Mouse (Mus musculus) stomach, embryonic 15.5 days (tissue): ENCODE results near the gene Kcnc2. TPM values are rescaled to one million over a fixed set of nuclear protein-coding genes. Genes with fewer than 3 reads are reported as not detected.

Experiments used
- ATAC-seq: fragments of 200-750 bp; cut with Nextera tagmentation; 2 replicates; pipeline ENCODE4 v1.8.0; 2017; ENCODE audit warnings: low read depth, moderate number of reproducible peaks, moderate TSS enrichment; ENCODE audit not compliant: insufficient read depth, low FRiP score
- H3K27ac ChIP-seq: fragments of 300-500 bp; sonication (generic); 2 replicates; pipeline ENCODE4 v1.5.1; 2015; ENCODE audit warnings: mild to moderate bottlenecking, inconsistent platforms
- H3K27me3 ChIP-seq: fragments of 300-500 bp; sonication (generic); replicated peaks from 2 replicates; pipeline ENCODE4 v1.6.1; 2015; ENCODE audit warnings: inconsistent platforms
- H3K36me3 ChIP-seq: fragments of 300-500 bp; sonication (generic); 2 replicates; pipeline ENCODE4 v1.6.1; 2015; ENCODE audit warnings: inconsistent platforms
- H3K4me1 ChIP-seq: fragments of 300-500 bp; sonication (generic); 2 replicates; pipeline ENCODE4 v1.6.1; 2015; ENCODE audit warnings: inconsistent platforms
- H3K4me2 ChIP-seq: fragments of 300-500 bp; sonication (generic); 2 replicates; pipeline ENCODE4 v1.6.1; 2015; ENCODE audit warnings: mild to moderate bottlenecking, inconsistent platforms
- H3K4me3 ChIP-seq: fragments of 300-500 bp; sonication (generic); replicated peaks from 2 replicates; pipeline ENCODE4 v1.5.1; 2015; ENCODE audit warnings: inconsistent platforms
- H3K9ac ChIP-seq: fragments of 300-500 bp; sonication (generic); 2 replicates; pipeline ENCODE4 v1.6.1; 2015; ENCODE audit warnings: inconsistent platforms
- H3K9me3 ChIP-seq: fragments of 300-500 bp; sonication (generic); 2 replicates; pipeline ENCODE4 v1.6.1; 2016; ENCODE audit warnings: inconsistent platforms
- WGBS: fragments of 180-500 bp; shearing (Covaris S2); methylation state at CpG from one replicate; pipeline ENCODE4 v1.1.7; 2015; 5-methylcytosine and 5-hydroxymethylcytosine counted together
- polyA plus RNA-seq: library from polyadenylated mRNA; unstranded; fragments of >200 nt; fragmentation: Nextera tagmentation; extraction: Ambion mirVana; gene quantifications from 2 replicates; pipeline ENCODE4 v1.2.1, GENCODE M21; 2015

Gene Kcnc2
- polyA plus RNA-seq, 1 experiment from 2014 or later, result 0.71 TPM

DNA sequence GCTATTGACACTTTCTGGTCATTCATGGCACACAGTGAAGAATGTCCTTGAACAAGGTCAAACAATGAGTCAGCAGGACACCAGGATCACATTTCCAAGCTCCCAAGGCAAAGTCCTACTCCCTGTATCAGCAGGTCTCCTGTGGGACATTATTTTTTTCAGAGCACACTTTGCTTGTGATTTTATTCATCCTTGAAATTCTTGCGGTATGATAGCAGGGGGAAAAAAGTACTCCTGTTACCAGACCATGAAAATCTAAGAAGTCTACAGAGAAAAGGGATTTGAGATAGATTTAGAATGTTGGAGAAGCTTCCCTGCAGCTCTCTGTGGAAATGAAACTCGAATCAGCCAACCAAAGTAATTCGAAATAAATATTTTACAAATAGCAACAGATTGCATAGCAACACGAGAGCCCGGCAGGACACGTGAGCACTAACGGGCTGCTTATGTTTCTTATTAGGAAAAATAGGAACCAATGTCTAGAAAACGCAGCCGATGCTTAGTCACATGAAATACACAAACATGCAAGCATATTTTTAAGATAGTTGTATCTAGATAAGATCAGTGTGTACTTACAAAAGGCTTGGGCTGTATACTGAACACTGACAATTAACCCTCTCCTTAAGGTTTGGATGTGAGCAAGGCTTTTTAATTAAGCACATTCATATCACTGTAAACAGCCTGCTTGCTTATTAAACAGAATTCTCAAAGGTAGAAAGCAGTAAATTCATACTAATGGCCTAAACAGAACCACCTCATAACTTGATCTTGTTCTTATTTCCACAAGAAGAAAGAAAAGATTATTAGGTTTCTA, 129.9 kb downstream of the Kcnc2 start:
- Histone ChIP-seq H3K9me3 (no peaks in the 10 kb centered on the region), H3K4me3 (no peak overlapping the region), H3K9ac (no peak overlapping the region), H3K27ac (no peak overlapping the region), H3K4me2 (no peak overlapping the region), H3K4me1 (no peaks in the 10 kb centered on the region), H3K27me3 (no peaks in the 10 kb centered on the region), H3K36me3 (no peaks in the 10 kb centered on the region)
- ATAC-seq, result no peak
- WGBS, result 78% methylated on average over 9 of the region's 9 CpGs

DNA sequence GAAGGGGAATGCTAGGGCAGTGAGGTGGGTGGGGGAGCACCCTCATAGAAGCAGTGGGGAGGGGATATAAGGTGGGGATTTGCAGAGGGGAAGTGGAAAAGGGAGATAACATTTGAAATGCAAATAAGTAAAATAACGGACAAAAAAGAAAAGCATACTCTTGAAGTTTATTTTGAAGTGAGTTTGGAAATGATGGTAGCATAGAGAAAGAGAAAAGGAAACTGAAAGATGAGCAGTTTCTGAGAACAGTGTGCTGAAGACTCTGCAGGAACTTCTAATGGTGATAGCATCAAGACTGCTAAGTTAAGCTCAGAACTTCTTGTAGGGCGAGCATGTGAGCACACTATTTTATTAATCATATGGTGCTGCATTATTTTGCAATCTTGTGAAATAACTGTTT, 138.6 kb downstream of the Kcnc2 start:
- Histone ChIP-seq H3K4me1 (no peaks in the 10 kb centered on the region), H3K4me2 (no peak overlapping the region), H3K36me3 (no peaks in the 10 kb centered on the region), H3K27ac (no peak overlapping the region), H3K9ac (no peak overlapping the region), H3K27me3 (no peaks in the 10 kb centered on the region), H3K4me3 (no peak overlapping the region), H3K9me3 (no peaks in the 10 kb centered on the region)
- no peak for ATAC-seq
- WGBS, result 67% methylated on average over 2 of the region's 2 CpGs

DNA sequence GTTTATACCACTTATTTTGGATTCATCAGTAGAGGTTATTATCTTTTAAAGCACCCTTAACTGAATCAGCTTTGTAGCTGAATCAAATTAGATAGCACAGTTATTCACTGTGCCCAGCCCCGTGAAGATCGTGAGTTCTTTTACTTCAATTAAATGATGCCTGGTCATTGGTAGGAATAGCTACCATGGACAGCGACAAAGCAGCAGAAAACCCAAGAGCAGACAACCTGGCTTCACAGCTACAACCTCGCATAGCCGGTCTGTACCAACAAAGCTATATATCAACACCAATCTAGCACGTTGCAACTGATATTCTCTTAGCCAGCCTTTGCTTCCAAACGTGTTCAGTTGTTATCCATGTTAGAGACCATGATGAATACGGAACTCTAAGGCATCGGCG, 152.4 kb downstream of the Kcnc2 start:
- WGBS, result 52% methylated on average over 10 of the region's 10 CpGs
- no peak overlapping the region for H3K9ac ChIP-seq
- no peaks in the 10 kb centered on the region for H3K36me3 ChIP-seq
- no peak overlapping the region for H3K4me3 ChIP-seq
- no peaks in the 10 kb centered on the region for H3K27me3 ChIP-seq
- H3K9me3 ChIP-seq, result no peaks in the 10 kb centered on the region
- H3K27ac ChIP-seq, result no peak overlapping the region
- no peaks in the 10 kb centered on the region for H3K4me1 ChIP-seq
- no peak overlapping the region for H3K4me2 ChIP-seq
- no peak for ATAC-seq

DNA sequence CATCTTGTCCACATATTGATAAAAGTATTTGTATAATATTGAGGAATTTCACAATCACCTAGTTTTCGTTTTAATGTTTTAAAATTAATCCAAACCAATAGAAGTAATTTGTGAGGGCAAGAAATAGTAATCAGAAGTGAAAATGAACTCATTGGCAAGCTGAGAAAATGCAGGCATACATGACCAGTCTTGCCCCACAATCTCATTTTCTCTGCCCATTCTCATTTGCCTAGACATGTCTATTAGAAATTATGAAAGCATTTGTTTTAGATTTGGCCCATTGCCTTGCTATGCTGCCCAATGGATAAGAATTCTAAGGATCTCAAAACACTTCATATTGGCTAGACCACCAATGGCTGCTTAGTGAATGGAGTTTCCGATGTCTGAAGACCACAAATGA, 166.0 kb downstream of the Kcnc2 start:
- Histone ChIP-seq H3K27me3 (no peaks in the 10 kb centered on the region), H3K4me2 (no peak overlapping the region), H3K9ac (no peak overlapping the region), H3K4me3 (no peak overlapping the region), H3K9me3 (no peaks in the 10 kb centered on the region), H3K36me3 (no peaks in the 10 kb centered on the region), H3K4me1 (no peaks in the 10 kb centered on the region), H3K27ac (no peak overlapping the region)
- 77% methylated on average over 2 of the region's 2 CpGs for WGBS
- ATAC-seq, result no peak

DNA sequence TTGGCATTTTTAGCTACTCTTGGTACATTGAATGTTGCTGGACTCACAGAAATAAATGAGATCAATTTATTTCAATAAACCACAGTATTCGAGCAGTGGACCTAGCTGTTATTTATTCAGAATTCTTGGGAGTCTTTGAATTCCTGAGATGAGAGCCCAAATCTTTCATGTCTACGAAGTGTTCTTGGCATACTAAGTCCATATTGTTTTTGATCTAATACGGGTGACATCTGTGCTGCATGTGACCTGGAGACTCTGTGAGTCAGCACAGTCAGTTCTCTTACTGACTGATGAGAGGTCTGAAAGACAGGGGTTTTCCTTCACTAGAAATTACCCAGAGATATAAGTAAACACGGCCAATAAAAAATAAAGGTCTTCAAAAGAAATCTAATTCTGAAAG, 173.7 kb downstream of the Kcnc2 start:
- no peak overlapping the region for H3K27ac ChIP-seq
- H3K4me2 ChIP-seq, result no peak overlapping the region
- no peak overlapping the region for H3K4me3 ChIP-seq
- H3K27me3 ChIP-seq, result no peaks in the 10 kb centered on the region
- no peaks in the 10 kb centered on the region for H3K9me3 ChIP-seq
- H3K9ac ChIP-seq, result no peak overlapping the region
- H3K36me3 ChIP-seq, result no peaks in the 10 kb centered on the region
- H3K4me1 ChIP-seq, result no peaks in the 10 kb centered on the region
- 58% methylated on average over 4 of the region's 4 CpGs for WGBS
- no peak for ATAC-seq

DNA sequence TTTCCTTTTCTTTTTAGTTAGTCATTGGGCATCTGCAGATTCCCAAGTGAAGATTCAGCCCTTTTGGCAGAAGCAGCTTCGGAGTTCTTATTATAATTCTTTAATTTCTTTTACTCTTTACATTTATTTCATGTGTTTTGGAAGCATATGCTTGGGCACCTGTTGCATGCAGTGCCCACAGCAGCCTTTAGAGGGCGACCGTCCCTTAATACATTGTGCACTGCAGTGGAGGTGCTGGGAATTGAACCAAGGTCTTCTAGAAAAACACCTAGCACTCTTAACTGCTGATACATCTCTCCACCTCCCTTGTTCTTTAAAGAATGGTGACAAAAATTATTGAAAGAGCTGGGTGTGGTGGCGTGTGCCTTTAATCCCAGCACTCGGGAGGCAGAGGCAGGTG, 180.0 kb downstream of the Kcnc2 start:
- no peaks in the 10 kb centered on the region for H3K36me3 ChIP-seq
- ATAC-seq, result no peak
- no peak overlapping the region for H3K4me2 ChIP-seq
- WGBS, result 75% methylated on average over 5 of the region's 5 CpGs
- no peaks in the 10 kb centered on the region for H3K27me3 ChIP-seq
- H3K27ac ChIP-seq, result no peak overlapping the region
- no peak overlapping the region for H3K9ac ChIP-seq
- no peak overlapping the region for H3K4me3 ChIP-seq
- H3K9me3 ChIP-seq, result no peaks in the 10 kb centered on the region
- H3K4me1 ChIP-seq, result no peaks in the 10 kb centered on the region

DNA sequence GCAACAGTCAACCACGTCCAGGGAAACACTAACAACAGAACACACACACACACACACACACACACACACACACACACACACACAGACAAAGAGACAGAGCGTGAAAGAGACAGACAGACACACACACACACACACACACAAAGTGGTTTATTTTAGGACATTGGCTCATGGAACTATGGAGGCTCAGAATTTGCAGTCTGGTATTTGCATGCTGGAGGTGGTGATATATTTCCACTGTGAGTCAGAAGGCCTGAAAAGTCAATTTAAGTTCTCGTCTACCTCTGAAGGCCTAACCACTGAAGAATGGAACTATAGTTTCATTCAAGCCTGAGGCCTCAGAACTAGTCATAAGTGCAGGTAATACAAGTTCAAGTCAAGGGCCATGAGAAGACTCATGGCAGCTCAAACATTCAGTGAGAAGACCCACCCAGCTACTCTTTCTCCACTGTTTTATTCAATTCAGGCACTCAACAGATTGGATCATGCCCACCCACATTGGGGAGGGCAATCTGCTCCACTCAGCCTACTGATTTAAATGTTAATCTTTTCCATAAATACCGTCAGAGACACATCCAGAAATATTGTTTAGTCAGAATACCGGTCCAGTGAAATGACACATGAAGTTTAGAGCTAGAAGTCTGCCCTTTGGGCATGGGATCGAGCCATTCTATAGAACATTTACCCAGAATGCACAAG, 197.9 kb downstream of the Kcnc2 start:
- 78% methylated on average over 6 of the region's 6 CpGs for WGBS
- no peak overlapping the region for H3K9ac ChIP-seq
- no peak for ATAC-seq

DNA sequence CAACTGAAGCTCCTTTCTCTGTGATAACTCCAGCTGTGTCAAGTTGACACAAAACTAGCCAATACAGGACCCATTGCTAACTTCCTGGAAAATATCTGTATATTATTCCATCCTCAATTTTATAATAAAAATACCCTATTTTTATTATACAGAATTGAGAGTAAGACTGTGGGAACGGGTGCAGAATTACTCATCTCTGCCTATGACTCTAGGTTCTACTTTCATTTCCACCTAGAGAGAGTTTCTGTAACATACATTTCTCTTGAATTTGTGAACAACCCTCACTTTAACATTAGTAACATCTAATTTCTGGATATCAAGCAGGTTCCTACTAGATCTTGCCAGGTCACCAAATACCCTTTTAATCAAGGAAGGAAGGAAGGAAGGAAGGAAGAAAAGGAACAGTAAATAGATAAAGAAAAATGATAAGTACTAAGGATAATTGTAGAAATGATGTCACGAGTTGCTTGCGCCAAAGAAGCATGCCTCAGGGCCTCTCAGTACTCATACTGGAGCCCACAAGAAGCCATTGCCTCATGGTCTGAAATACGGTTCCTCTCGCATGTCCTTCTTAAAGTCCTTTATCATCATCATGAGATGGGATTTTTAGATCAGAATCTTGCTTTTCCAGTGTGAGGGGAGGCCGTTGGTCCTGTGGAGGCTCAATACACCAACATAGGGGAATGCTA, 203.3 kb downstream of the Kcnc2 start:
- H3K4me2 ChIP-seq, result no peak overlapping the region

More for the DNA sequence above, 197.9 kb downstream of the Kcnc2 start:
- Histone ChIP-seq H3K4me1 (no peaks in the 10 kb centered on the region), H3K9me3 (no peaks in the 10 kb centered on the region), H3K27ac (no peak overlapping the region), H3K27me3 (no peaks in the 10 kb centered on the region), H3K4me2 (no peak overlapping the region), H3K36me3 (no peaks in the 10 kb centered on the region), H3K4me3 (no peak overlapping the region)

DNA sequence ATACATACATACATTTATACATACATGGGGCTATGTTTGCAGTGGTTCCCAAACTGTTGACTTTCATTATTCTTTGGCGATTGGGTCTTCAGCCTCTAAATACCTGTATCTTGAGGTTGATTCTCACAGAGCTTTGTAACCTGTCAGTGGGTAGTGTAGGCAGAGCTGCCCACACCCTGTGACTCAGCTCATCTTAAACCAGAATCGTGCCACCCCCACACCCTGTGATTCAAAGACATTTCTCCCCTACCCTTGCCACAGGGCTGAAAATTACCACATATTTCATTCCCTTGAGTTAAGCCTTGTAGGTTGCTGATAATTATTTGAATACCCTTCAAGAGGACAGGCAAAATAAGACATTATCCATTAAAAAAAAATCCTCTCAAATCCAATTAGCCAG, 210.5 kb downstream of the Kcnc2 start:
- H3K9me3 ChIP-seq, result no peaks in the 10 kb centered on the region
- 80% methylated on average over 2 of the region's 2 CpGs for WGBS
- no peaks in the 10 kb centered on the region for H3K27me3 ChIP-seq
- no peak overlapping the region for H3K4me3 ChIP-seq
- ATAC-seq, result no peak; the same call in 1 of the 2 replicates
- H3K4me1 ChIP-seq, result no peaks in the 10 kb centered on the region
- H3K4me2 ChIP-seq, result no peak overlapping the region
- H3K36me3 ChIP-seq, result no peaks in the 10 kb centered on the region
- H3K9ac ChIP-seq, result no peak overlapping the region
- no peak overlapping the region for H3K27ac ChIP-seq

More for the DNA sequence above, 203.3 kb downstream of the Kcnc2 start:
- no peaks in the 10 kb centered on the region for H3K9me3 ChIP-seq
- H3K36me3 ChIP-seq, result no peaks in the 10 kb centered on the region
- no peaks in the 10 kb centered on the region for H3K27me3 ChIP-seq
- H3K27ac ChIP-seq, result no peak overlapping the region
- H3K9ac ChIP-seq, result no peak overlapping the region
- no peak for ATAC-seq
- no peak overlapping the region for H3K4me3 ChIP-seq
- WGBS, result 86% methylated on average over 6 of the region's 6 CpGs
- no peaks in the 10 kb centered on the region for H3K4me1 ChIP-seq

DNA sequence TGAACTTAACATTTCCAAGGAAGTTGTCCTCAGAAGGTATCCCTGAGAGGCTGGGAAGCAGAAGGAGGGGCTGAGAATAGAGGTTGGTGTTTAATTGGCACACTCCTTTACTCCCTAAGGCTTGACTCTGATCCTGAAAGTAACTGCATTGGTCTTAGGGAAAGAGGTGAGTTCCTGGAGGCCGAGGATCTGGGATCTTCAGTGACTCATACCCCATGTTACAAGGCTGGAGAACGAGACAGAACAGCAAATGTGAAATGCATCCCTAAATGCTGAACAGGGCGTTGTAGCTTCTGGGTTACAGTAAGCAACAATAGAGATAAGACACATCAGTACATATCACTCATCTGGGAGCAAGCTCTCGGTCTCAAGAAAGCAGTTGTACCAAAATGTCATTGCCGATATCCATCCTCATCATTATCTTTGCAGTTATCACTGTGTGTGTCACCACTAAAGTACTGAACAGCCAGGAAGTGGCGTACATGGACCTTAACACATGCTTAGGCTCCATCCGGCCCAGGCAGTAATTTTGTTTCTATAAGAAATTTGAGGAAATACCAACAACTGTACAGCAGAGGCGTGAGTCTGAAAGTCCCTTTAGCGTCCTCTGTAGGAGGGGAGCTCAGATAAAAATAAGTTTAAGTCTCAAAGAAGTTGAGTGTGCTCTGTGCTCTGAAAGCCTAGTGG, 211.1 kb downstream of the Kcnc2 start:
- no peak for ATAC-seq

DNA sequence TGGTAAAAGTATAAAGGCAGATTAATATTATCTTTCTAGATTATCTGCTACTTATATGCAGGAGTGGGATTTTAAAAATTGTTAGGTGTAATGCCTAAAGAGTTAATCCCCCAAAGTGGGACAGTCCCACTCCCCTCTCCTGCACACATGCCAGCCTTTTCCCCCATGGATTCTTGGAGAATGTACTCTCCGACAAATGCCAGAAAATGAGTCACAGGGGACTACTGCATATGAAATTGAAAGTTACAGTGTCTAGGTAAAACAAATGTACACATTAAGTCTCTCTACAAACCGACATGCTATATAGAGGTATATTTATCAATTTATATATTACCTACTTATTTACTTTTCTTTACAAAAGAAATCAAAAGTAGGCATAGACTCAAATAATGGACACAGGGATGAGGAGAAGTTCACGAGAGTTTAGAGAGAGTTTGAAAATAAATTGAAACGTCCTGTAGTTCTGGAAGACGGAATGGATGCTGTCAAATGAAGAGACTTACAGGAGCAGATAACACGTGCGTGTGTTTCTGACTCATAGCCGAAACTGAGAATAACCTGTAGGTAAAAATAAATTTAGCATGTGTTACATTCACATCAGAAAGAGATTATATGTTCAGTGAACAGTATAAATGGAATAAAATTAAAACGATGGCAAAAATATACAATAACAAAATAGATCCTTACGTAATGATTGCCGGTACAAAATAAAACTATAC, 213.6 kb downstream of the Kcnc2 start:
- ATAC-seq, result no peak
- WGBS, result 79% methylated on average over 11 of the region's 11 CpGs
- no peaks in the 10 kb centered on the region for H3K36me3 ChIP-seq

More for the DNA sequence above, 211.1 kb downstream of the Kcnc2 start:
- 75% methylated on average over 9 of the region's 9 CpGs for WGBS
- Histone ChIP-seq H3K27me3 (no peaks in the 10 kb centered on the region), H3K9me3 (no peaks in the 10 kb centered on the region), H3K4me1 (no peaks in the 10 kb centered on the region), H3K27ac (no peak overlapping the region), H3K4me2 (no peak overlapping the region), H3K4me3 (no peak overlapping the region), H3K9ac (no peak overlapping the region), H3K36me3 (no peaks in the 10 kb centered on the region)

More for the DNA sequence above, 213.6 kb downstream of the Kcnc2 start:
- Histone ChIP-seq H3K4me1 (no peaks in the 10 kb centered on the region), H3K4me2 (no peak overlapping the region), H3K9ac (no peak overlapping the region), H3K4me3 (no peak overlapping the region), H3K9me3 (no peaks in the 10 kb centered on the region), H3K27ac (no peak overlapping the region), H3K27me3 (no peaks in the 10 kb centered on the region)
